Mouse (Mus musculus) CH12.LX (cell line): ENCODE results near the gene Stk25. TPM values are rescaled to one million over a fixed set of nuclear protein-coding genes. Genes with fewer than 3 reads are reported as not detected.

ENCODE experiments used
- DNase-seq: peaks from one replicate; pipeline ENCODE4 v3.0.0-alpha.2; 2013; ENCODE audit errors: extremely low read depth
- H3K27ac ChIP-seq: 2 replicates; pipeline ENCODE4 v1.5.1; 2012; ENCODE audit warnings: low read depth, mild to moderate bottlenecking, control low read depth, moderate library complexity; ENCODE audit not compliant: insufficient read depth
- H3K27me3 ChIP-seq: replicated peaks from 2 replicates; pipeline ENCODE3; 2012; ENCODE audit warnings: inconsistent platforms
- H3K36me3 ChIP-seq, 2 experiments: replicated peaks in 1 of 2; 2 replicates each; pipeline versions ENCODE3 to v1.6.1; 2012; ENCODE audit warnings: inconsistent platforms in 1 of 2, low read length in 1 of 2, mild to moderate bottlenecking in 1 of 2, mixed read lengths in 1 of 2, moderate library complexity in 1 of 2; ENCODE audit not compliant: control insufficient read depth in 1 of 2, insufficient read depth in 1 of 2
- H3K4me1 ChIP-seq, 2 experiments: 2 replicates each; pipeline ENCODE4 v1.6.1; 2012; ENCODE audit warnings: inconsistent platforms in 1 of 2, moderate library complexity in 1 of 2; ENCODE audit not compliant: insufficient read depth in 2 of 2, control insufficient read depth in 1 of 2
- H3K4me2 ChIP-seq: 2 replicates; pipeline ENCODE4 v1.6.1; 2012; ENCODE audit warnings: low read depth, mild to moderate bottlenecking, control low read depth; ENCODE audit not compliant: poor library complexity, insufficient read depth, severe bottlenecking
- H3K4me3 ChIP-seq, 3 experiments: fragments of 150-350 bp in 1 of 3; sonication (generic) in 1 of 3; replicated peaks in 1 of 3; 2 replicates each; pipeline versions ENCODE3 to v1.5.1; 2011 to 2012; ENCODE audit warnings: low read depth in 2 of 3, low read length in 2 of 3, mild to moderate bottlenecking in 2 of 3, moderate library complexity in 2 of 3, control low read depth in 1 of 3, improper control_type of control experiment in 1 of 3, inconsistent platforms in 1 of 3, mixed read lengths in 1 of 3; ENCODE audit not compliant: poor library complexity in 1 of 3
- H3K79me2 ChIP-seq: replicated peaks from 2 replicates; pipeline ENCODE4 v1.6.1; 2012; ENCODE audit warnings: mild to moderate bottlenecking, moderate library complexity; ENCODE audit not compliant: control insufficient read depth, poor library complexity, insufficient read depth, severe bottlenecking; ENCODE audit errors: extremely low read depth
- H3K9ac ChIP-seq: 2 replicates; pipeline ENCODE4 v1.6.1; 2012; ENCODE audit warnings: low read depth, mild to moderate bottlenecking, control low read depth, moderate library complexity; ENCODE audit not compliant: insufficient read depth
- H3K9me3 ChIP-seq: replicated peaks from 2 replicates; pipeline ENCODE3; 2012; ENCODE audit warnings: low read length, inconsistent platforms, mixed read lengths
- BHLHE40 ChIP-seq: IDR thresholded peaks from 2 replicates; pipeline ENCODE4 v1.6.1; 2011; ENCODE audit warnings: mild to moderate bottlenecking, low read depth, low read length, improper control_type of control experiment
- CHD1 ChIP-seq: IDR thresholded peaks from 2 replicates; pipeline ENCODE4 v1.6.1; 2012; ENCODE audit warnings: low read depth, low read length, improper control_type of control experiment, inconsistent platforms
- CHD2 ChIP-seq: IDR thresholded peaks from 2 replicates; pipeline ENCODE4 v1.6.1; 2011; ENCODE audit warnings: low read length, improper control_type of control experiment
- CTCF ChIP-seq, 2 experiments: IDR thresholded peaks in 1 of 2; conservative IDR thresholded peaks in 1 of 2; 2 replicates each; pipeline ENCODE4 v1.5.1; 2011 to 2012; ENCODE audit warnings: low read depth in 2 of 2, low read length in 2 of 2, improper control_type of control experiment in 1 of 2, inconsistent platforms in 1 of 2, mild to moderate bottlenecking in 1 of 2, moderate library complexity in 1 of 2
- E2F4 ChIP-seq: IDR thresholded peaks from 2 replicates; pipeline ENCODE4 v1.6.1; 2011; ENCODE audit warnings: low read depth, low read length, improper control_type of control experiment; ENCODE audit not compliant: insufficient replicate concordance
- ELF1 ChIP-seq: IDR thresholded peaks from 2 replicates; pipeline ENCODE4 v1.6.1; 2014; ENCODE audit warnings: low read depth, mild to moderate bottlenecking, inconsistent platforms, low read length, improper control_type of control experiment
- EP300 ChIP-seq: IDR thresholded peaks from 2 replicates; pipeline ENCODE4 v1.6.1; 2011; ENCODE audit warnings: low read length, improper control_type of control experiment
- ETS1 ChIP-seq: conservative IDR thresholded peaks from 2 replicates; pipeline ENCODE4 v1.6.1; 2012; ENCODE audit warnings: low read depth, mild to moderate bottlenecking, inconsistent platforms, low read length, improper control_type of control experiment, moderate library complexity
- GABPA ChIP-seq: IDR thresholded peaks from 2 replicates; pipeline ENCODE4 v1.6.1; 2012; ENCODE audit warnings: low read depth, low read length, improper control_type of control experiment, inconsistent platforms; ENCODE audit not compliant: insufficient replicate concordance
- IRF4 ChIP-seq: IDR thresholded peaks from 2 replicates; pipeline ENCODE4 v1.6.1; 2014; ENCODE audit warnings: low read depth, mild to moderate bottlenecking, inconsistent platforms, low read length, improper control_type of control experiment
- JUN ChIP-seq: IDR thresholded peaks from 2 replicates; pipeline ENCODE4 v1.6.1; 2011; ENCODE audit warnings: low read depth, mild to moderate bottlenecking, low read length, improper control_type of control experiment, moderate library complexity; ENCODE audit not compliant: insufficient read depth
- JUND ChIP-seq: conservative IDR thresholded peaks from 2 replicates; pipeline ENCODE4 v1.6.1; 2011; ENCODE audit warnings: low read depth, low read length, improper control_type of control experiment
- MAFK ChIP-seq: IDR thresholded peaks from 2 replicates; pipeline ENCODE4 v1.6.1; 2011; ENCODE audit warnings: low read length, improper control_type of control experiment; ENCODE audit not compliant: insufficient replicate concordance
- MAX ChIP-seq: IDR thresholded peaks from 2 replicates; pipeline ENCODE4 v1.6.1; 2011; ENCODE audit warnings: low read length, improper control_type of control experiment
- MEF2A ChIP-seq: IDR thresholded peaks from 2 replicates; pipeline ENCODE4 v1.6.1; 2014; ENCODE audit warnings: low read depth, mild to moderate bottlenecking, inconsistent platforms, low read length, improper control_type of control experiment, borderline replicate concordance
- MYC ChIP-seq: IDR thresholded peaks from 2 replicates; pipeline ENCODE4 v1.6.1; 2011; ENCODE audit warnings: low read depth, mild to moderate bottlenecking, improper control_type of control experiment, low read length
- NELFE ChIP-seq: IDR thresholded peaks from 2 replicates; pipeline ENCODE4 v1.6.1; 2011; ENCODE audit warnings: low read depth, low read length, improper control_type of control experiment
- NRF1 ChIP-seq: IDR thresholded peaks from 2 replicates; pipeline ENCODE4 v1.6.1; 2014; ENCODE audit warnings: low read depth, mild to moderate bottlenecking, inconsistent platforms, low read length, improper control_type of control experiment, moderate library complexity
- PAX5 ChIP-seq: IDR thresholded peaks from 2 replicates; pipeline ENCODE4 v1.6.1; 2012; ENCODE audit warnings: low read length, inconsistent platforms, mixed read lengths
- POLR2A ChIP-seq: IDR thresholded peaks from 2 replicates; pipeline ENCODE4 v1.6.1; 2011; ENCODE audit warnings: low read depth, mild to moderate bottlenecking, improper control_type of control experiment, low read length
- RAD21 ChIP-seq: IDR thresholded peaks from 2 replicates; pipeline ENCODE4 v1.6.1; 2011; ENCODE audit warnings: low read depth, mild to moderate bottlenecking, low read length, improper control_type of control experiment, moderate library complexity
- RCOR1 ChIP-seq: conservative IDR thresholded peaks from 2 replicates; pipeline ENCODE4 v1.6.1; 2012; ENCODE audit warnings: low read depth, mild to moderate bottlenecking, inconsistent platforms, low read length, improper control_type of control experiment
- SMC3 ChIP-seq: IDR thresholded peaks from 2 replicates; pipeline ENCODE4 v1.6.1; 2011; ENCODE audit warnings: low read depth, low read length, improper control_type of control experiment
- UBTF ChIP-seq: IDR thresholded peaks from 2 replicates; pipeline ENCODE4 v1.6.1; 2012; ENCODE audit warnings: low read depth, mild to moderate bottlenecking, inconsistent platforms, low read length, improper control_type of control experiment, moderate library complexity
- USF1 ChIP-seq: IDR thresholded peaks from 2 replicates; pipeline ENCODE4 v1.6.1; 2014; ENCODE audit warnings: low read depth, mild to moderate bottlenecking, inconsistent platforms, low read length, improper control_type of control experiment
- USF2 ChIP-seq: conservative IDR thresholded peaks from 2 replicates; pipeline ENCODE4 v1.6.1; 2011; ENCODE audit warnings: low read depth, low read length, improper control_type of control experiment
- ZC3H11A ChIP-seq: IDR thresholded peaks from 2 replicates; pipeline ENCODE4 v1.6.1; 2012; ENCODE audit warnings: low read depth, mild to moderate bottlenecking, inconsistent platforms, low read length, improper control_type of control experiment
- ZKSCAN1 ChIP-seq: IDR thresholded peaks from 2 replicates; pipeline ENCODE4 v1.6.1; 2012; ENCODE audit warnings: low read depth, inconsistent platforms, low read length, improper control_type of control experiment, borderline replicate concordance
- ZMIZ1 ChIP-seq: IDR thresholded peaks from 2 replicates; pipeline ENCODE4 v1.6.1; 2012; ENCODE audit warnings: low read depth, mild to moderate bottlenecking, inconsistent platforms, low read length, improper control_type of control experiment
- ZNF384 ChIP-seq: IDR thresholded peaks from 2 replicates; pipeline ENCODE4 v1.6.1; 2012; ENCODE audit warnings: low read depth, low read length, improper control_type of control experiment, inconsistent platforms
- dilution Hi-C: fragments of 300-500 bp; cut with MboI; formaldehyde crosslinking; loops from 2 replicates; pipeline ENCODE4 v1.14.3; 2020; ENCODE audit warnings: low sequenced_read_pairs; ENCODE audit not compliant: extremely low pct_unique_long_range_greater_than_20kb, extremely low pct_ligation_motif_present
- in situ Hi-C: fragments of 300-500 bp; cut with MboI; formaldehyde crosslinking; loops from 3 replicates; pipeline ENCODE4 v1.14.3; 2019; ENCODE audit warnings: low sequenced_read_pairs, low pct_ligation_motif_present, low pct_unique_long_range_greater_than_20kb, mixed read lengths
- polyA plus RNA-seq: library from polyadenylated mRNA; unstranded; fragments of >175 nt; gene quantifications from 2 replicates; pipeline ENCODE4 v1.2.1, GENCODE M21; 2012; ENCODE audit warnings: low read depth; ENCODE audit not compliant: insufficient read length
- total RNA-seq, 2 experiments: library from RNA; depleted of rRNA; stranded (reverse); fragments of 300-350 nt in 1 of 2; fragments of >200 nt in 1 of 2; gene quantifications; 2 replicates each; pipeline ENCODE4 v1.2.3; 2012 to 2014

The Stk25 gene
- total and polyA plus RNA-seq, 3 experiments: 24.9 to 45.1 (median 32.0) TPM

GRCm38 (mm10) chr1:93624502-93624901 is 34.0 kb downstream of the Stk25 start:
- H3K36me3 ChIP-seq: peaks cover 78 to 93% of the 10 kb centered on the region in 2 experiments
- H3K9me3 ChIP-seq: no peaks in the 10 kb centered on the region
- in situ Hi-C loops: no loop called here
- TF ChIP-seq MEF2A (no peak), ZKSCAN1 (no peak), EP300 (no peak), MAX (no peak), MYC (no peak), BHLHE40 (no peak), JUN (no peak), NELFE (no peak), ZC3H11A (no peak), E2F4 (no peak), UBTF (no peak), GABPA (no peak), CTCF (conservative IDR thresholded peaks at IDR 0.05 in 1 of 2, IDR thresholded peaks at IDR 0.05 in 1 of 2; ENCODE audit: low read depth in 2 of 2, low read length in 2 of 2) (no peak), JUND (no peak), MAFK (no peak), ETS1 (no peak), POLR2A (no peak), CHD2 (no peak), PAX5 (no peak), IRF4 (no peak)
- H3K9ac ChIP-seq: no peak overlapping the region
- H3K79me2 ChIP-seq: no peaks in the 10 kb centered on the region
- dilution Hi-C loops: no loop called here
- no peak overlapping the region for H3K4me2 ChIP-seq
- no peak for DNase-seq
- no peak overlapping the region for H3K4me3 ChIP-seq
- H3K27me3 ChIP-seq: no peaks in the 10 kb centered on the region
- peaks cover 0 to 2% of the 10 kb centered on the region in 2 experiments; a peak in 1 of 4 replicates for H3K4me1 ChIP-seq
- no peak overlapping the region for H3K27ac ChIP-seq

GRCm38 (mm10) chr1:93618948-93619347 is 39.5 kb downstream of the Stk25 start:
- Histone ChIP-seq H3K27ac (no peak overlapping the region), H3K4me3 (no peak overlapping the region), H3K27me3 (no peaks in the 10 kb centered on the region), H3K4me1 (peaks cover 0 to 2% of the 10 kb centered on the region in 2 experiments; a peak in 1 of 4 replicates), H3K79me2 (no peaks in the 10 kb centered on the region), H3K4me2 (no peak overlapping the region), H3K9me3 (no peaks in the 10 kb centered on the region), H3K36me3 (peaks cover 27 to 46% of the 10 kb centered on the region in 2 experiments), H3K9ac (no peak overlapping the region)
- DNase-seq: no peak
- in situ Hi-C loops (no loop called here), dilution Hi-C loops (no loop called here)
- TF ChIP-seq ZMIZ1 (no peak), CHD1 (no peak), MYC (no peak), ELF1 (no peak), RCOR1 (no peak), ZNF384 (no peak), RAD21 (no peak), MAFK (no peak), USF1 (no peak), SMC3 (no peak), GABPA (no peak), EP300 (no peak), USF2 (no peak), CHD2 (no peak), NRF1 (no peak)
